Mouse (Mus musculus) MEL (cell line): ENCODE results near the gene Trappc12. TPM values are rescaled to one million over a fixed set of nuclear protein-coding genes. Genes with fewer than 3 reads are reported as not detected.

Experiments used
- DNase-seq: peaks from one replicate; pipeline ENCODE4 v3.0.0; 2011; ENCODE audit warnings: low read depth, low spot score
- H3K27ac ChIP-seq: 2 replicates; pipeline ENCODE4 v1.5.1; 2012; ENCODE audit warnings: low read depth, mild to moderate bottlenecking, control low read depth, low read length, moderate library complexity; ENCODE audit not compliant: control insufficient read depth
- H3K27me3 ChIP-seq, 2 experiments: fragments of 150-350 bp in 1 of 2; sonication (generic) in 1 of 2; 2 replicates each; pipeline ENCODE4 v1.6.1; 2012; ENCODE audit warnings: low read length in 2 of 2, mild to moderate bottlenecking in 2 of 2, improper control_type of control experiment in 1 of 2, moderate library complexity in 1 of 2; ENCODE audit not compliant: insufficient read depth in 2 of 2, control insufficient read depth in 1 of 2
- H3K36me3 ChIP-seq, 2 experiments: 2 replicates each; pipeline ENCODE4 v1.6.1; 2012 to 2014; ENCODE audit warnings: low read length in 2 of 2, improper control_type of control experiment in 1 of 2, inconsistent platforms in 1 of 2, mild to moderate bottlenecking in 1 of 2; ENCODE audit not compliant: insufficient read depth in 2 of 2, control insufficient read depth in 1 of 2
- H3K4me1 ChIP-seq, 2 experiments: fragments of 150-350 bp in 1 of 2; sonication (generic) in 1 of 2; 2 replicates each; pipeline ENCODE4 v1.6.1; 2012; ENCODE audit warnings: low read length in 2 of 2, improper control_type of control experiment in 1 of 2, mild to moderate bottlenecking in 1 of 2; ENCODE audit not compliant: insufficient read depth in 2 of 2, control insufficient read depth in 1 of 2
- H3K4me3 ChIP-seq, 2 experiments: fragments of 150-350 bp in 1 of 2; sonication (generic) in 1 of 2; 2 replicates each; pipeline ENCODE4 v1.5.1; 2012; ENCODE audit warnings: low read depth in 2 of 2, low read length in 2 of 2, mild to moderate bottlenecking in 2 of 2, moderate library complexity in 2 of 2, control low read depth in 1 of 2, improper control_type of control experiment in 1 of 2; ENCODE audit not compliant: control insufficient read depth in 1 of 2, insufficient read depth in 1 of 2
- H3K79me2 ChIP-seq: 2 replicates; pipeline ENCODE4 v1.6.1; 2012; ENCODE audit warnings: mild to moderate bottlenecking, low read length, moderate library complexity; ENCODE audit not compliant: control insufficient read depth, poor library complexity, insufficient read depth
- H3K9ac ChIP-seq: 2 replicates; pipeline ENCODE4 v1.6.1; 2012; ENCODE audit warnings: low read depth, mild to moderate bottlenecking, control low read depth, low read length, moderate library complexity; ENCODE audit not compliant: control insufficient read depth, poor library complexity, severe bottlenecking
- H3K9me3 ChIP-seq: fragments of 150-350 bp; sonication (generic); replicated peaks from 2 replicates; pipeline ENCODE4 v1.6.1; 2012; ENCODE audit warnings: mild to moderate bottlenecking, low read length, improper control_type of control experiment, moderate library complexity; ENCODE audit not compliant: insufficient read depth
- CTCF ChIP-seq, 3 experiments: IDR thresholded peaks in 2 of 3; conservative IDR thresholded peaks in 1 of 3; 2 replicates each; pipeline ENCODE4 v1.5.1; 2011 to 2012; ENCODE audit warnings: low read length in 3 of 3, low read depth in 2 of 3, mild to moderate bottlenecking in 2 of 3, improper control_type of control experiment in 1 of 3, inconsistent platforms in 1 of 3, mixed read lengths in 1 of 3, moderate library complexity in 1 of 3; ENCODE audit not compliant: control insufficient read depth in 1 of 3, insufficient read depth in 1 of 3, poor library complexity in 1 of 3, severe bottlenecking in 1 of 3
- ETS1 ChIP-seq: IDR thresholded peaks from 2 replicates; pipeline ENCODE4 v1.6.1; 2012; ENCODE audit warnings: low read depth, mild to moderate bottlenecking, inconsistent platforms, low read length, improper control_type of control experiment, moderate library complexity
- GABPA ChIP-seq: IDR thresholded peaks from 2 replicates; pipeline ENCODE4 v1.6.1; 2012; ENCODE audit warnings: low read depth, mild to moderate bottlenecking, inconsistent platforms, low read length, improper control_type of control experiment, moderate library complexity
- JUND ChIP-seq: IDR thresholded peaks from 2 replicates; pipeline ENCODE4 v1.6.1; 2011; ENCODE audit warnings: low read depth, mild to moderate bottlenecking, improper control_type of control experiment, low read length
- KAT2A ChIP-seq: conservative IDR thresholded peaks from 2 replicates; pipeline ENCODE4 v1.6.1; 2012; ENCODE audit warnings: low read depth, low read length, improper control_type of control experiment, inconsistent platforms
- MAX ChIP-seq: IDR thresholded peaks from 2 replicates; pipeline ENCODE4 v1.6.1; 2011; ENCODE audit warnings: low read length, improper control_type of control experiment
- MAZ ChIP-seq: IDR thresholded peaks from 2 replicates; pipeline ENCODE4 v1.6.1; 2012; ENCODE audit warnings: low read depth, mild to moderate bottlenecking, inconsistent platforms, low read length, improper control_type of control experiment
- MEF2A ChIP-seq: IDR thresholded peaks from 2 replicates; pipeline ENCODE4 v1.6.1; 2014; ENCODE audit warnings: low read depth, mild to moderate bottlenecking, inconsistent platforms, low read length, improper control_type of control experiment; ENCODE audit not compliant: poor library complexity, insufficient replicate concordance, severe bottlenecking; ENCODE audit errors: extremely low read depth
- MYB ChIP-seq: IDR thresholded peaks from 2 replicates; pipeline ENCODE4 v1.6.1; 2011; ENCODE audit warnings: mild to moderate bottlenecking, low read depth, low read length, improper control_type of control experiment
- MYC ChIP-seq: IDR thresholded peaks from 2 replicates; pipeline ENCODE4 v1.6.1; 2011; ENCODE audit warnings: low read depth, mild to moderate bottlenecking, low read length, improper control_type of control experiment, moderate library complexity
- NRF1 ChIP-seq: IDR thresholded peaks from 2 replicates; pipeline ENCODE4 v1.6.1; 2014; ENCODE audit warnings: low read depth, mild to moderate bottlenecking, inconsistent platforms, low read length, improper control_type of control experiment, moderate library complexity; ENCODE audit not compliant: poor library complexity, insufficient read depth, severe bottlenecking
- POLR2A ChIP-seq, 2 experiments: IDR thresholded peaks; 2 replicates each; pipeline ENCODE4 v1.6.1; 2011 to 2012; ENCODE audit warnings: low read length in 2 of 2, mild to moderate bottlenecking in 2 of 2, control low read depth in 1 of 2, improper control_type of control experiment in 1 of 2, low read depth in 1 of 2, moderate library complexity in 1 of 2; ENCODE audit not compliant: control insufficient read depth in 1 of 2, insufficient read depth in 1 of 2, poor library complexity in 1 of 2
- POLR2AphosphoS5 ChIP-seq: IDR thresholded peaks from 2 replicates; pipeline ENCODE4 v1.6.1; 2012; ENCODE audit warnings: low read depth, borderline replicate concordance, mild to moderate bottlenecking, inconsistent platforms, low read length, moderate library complexity, mixed read lengths
- RAD21 ChIP-seq: IDR thresholded peaks from 2 replicates; pipeline ENCODE4 v1.6.1; 2011; ENCODE audit warnings: mild to moderate bottlenecking, low read depth, low read length, improper control_type of control experiment
- SIN3A ChIP-seq: IDR thresholded peaks from 2 replicates; pipeline ENCODE4 v1.6.1; 2012; ENCODE audit warnings: low read length, improper control_type of control experiment, inconsistent platforms
- TBP ChIP-seq: IDR thresholded peaks from 2 replicates; pipeline ENCODE4 v1.8.0; 2011; ENCODE audit warnings: low read depth, low read length, improper control_type of control experiment
- UBTF ChIP-seq: IDR thresholded peaks from 2 replicates; pipeline ENCODE4 v1.6.1; 2012; ENCODE audit warnings: low read depth, mild to moderate bottlenecking, inconsistent platforms, low read length, improper control_type of control experiment, moderate library complexity, borderline replicate concordance; ENCODE audit not compliant: insufficient read depth
- USF1 ChIP-seq: IDR thresholded peaks from 2 replicates; pipeline ENCODE4 v1.6.1; 2014; ENCODE audit warnings: low read depth, mild to moderate bottlenecking, inconsistent platforms, low read length, improper control_type of control experiment, moderate library complexity
- USF2 ChIP-seq, 2 experiments: IDR thresholded peaks; 2 replicates each; pipeline ENCODE4 v1.6.1; 2011 to 2012; ENCODE audit warnings: improper control_type of control experiment in 2 of 2, low read length in 2 of 2, borderline replicate concordance in 1 of 2, inconsistent platforms in 1 of 2, low read depth in 1 of 2, mild to moderate bottlenecking in 1 of 2; ENCODE audit not compliant: insufficient read depth in 1 of 2
- ZKSCAN1 ChIP-seq: IDR thresholded peaks from 2 replicates; pipeline ENCODE4 v1.6.1; 2012; ENCODE audit warnings: low read depth, mild to moderate bottlenecking, inconsistent platforms, low read length, improper control_type of control experiment, moderate library complexity
- ZNF384 ChIP-seq: IDR thresholded peaks from 2 replicates; pipeline ENCODE4 v1.6.1; 2012; ENCODE audit warnings: low read depth, mild to moderate bottlenecking, inconsistent platforms, low read length, improper control_type of control experiment
- polyA plus RNA-seq, 2 experiments: library from polyadenylated mRNA; stranded (reverse) in 1 of 2; unstranded in 1 of 2; fragments of >175 nt in 1 of 2; fragments of >200 nt in 1 of 2; gene quantifications; 2 replicates each; pipeline versions ENCODE4 v1.2.1 to v1.2.4; 2012; ENCODE audit warnings: low replicate concordance in 2 of 2, low read depth in 1 of 2; ENCODE audit not compliant: insufficient read length in 2 of 2, insufficient read depth in 1 of 2, missing spikeins in 1 of 2
- total RNA-seq: library from RNA; depleted of rRNA; stranded (reverse); fragments of 300-350 nt; gene quantifications from 2 replicates; pipeline ENCODE4 v1.2.3, GENCODE M21; 2012

Trappc12 gene
- total and polyA plus RNA-seq, 3 experiments = 31.1 to 35.1 TPM; not detected in 1

DNA sequence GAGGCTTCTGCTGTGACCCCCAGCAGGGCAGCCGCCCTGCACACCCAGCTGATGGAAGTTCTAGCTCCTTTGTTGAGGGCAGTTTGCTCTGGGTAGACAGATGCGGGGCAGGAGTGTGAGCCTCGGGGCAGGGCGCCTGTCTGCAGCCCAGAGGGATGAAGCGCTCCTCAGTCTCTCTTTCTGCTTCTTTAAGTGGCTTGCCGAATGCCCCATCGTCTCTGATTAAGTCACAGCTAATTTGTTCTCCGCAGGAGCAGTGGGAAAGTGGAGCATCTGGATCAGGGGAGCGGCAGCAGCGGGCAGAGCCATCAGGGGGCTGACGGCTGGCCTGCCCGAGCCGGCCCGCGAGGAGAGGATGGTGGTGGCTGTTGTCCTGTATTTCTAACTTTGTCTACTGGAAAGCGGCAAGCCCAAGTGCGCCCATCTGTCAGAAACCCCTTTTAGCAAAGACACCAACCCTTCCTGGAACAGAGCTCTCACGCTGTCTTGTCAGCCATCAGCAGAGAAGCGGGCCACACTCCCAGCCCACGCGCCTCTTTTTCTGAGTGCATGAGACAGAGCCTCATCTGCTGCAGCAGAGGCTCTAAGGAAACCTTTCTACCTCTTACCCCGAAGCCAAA, 39.6 kb downstream of the Trappc12 start:
- no peak for DNase-seq
- no peaks in the 10 kb centered on the region for H3K79me2 ChIP-seq
- H3K9me3 ChIP-seq = no peaks in the 10 kb centered on the region
- no peaks in the 10 kb centered on the region for H3K4me1 ChIP-seq
- H3K9ac ChIP-seq = no peak overlapping the region
- TF ChIP-seq GABPA (no peak), USF2 (IDR thresholded peaks at IDR 0.05; ENCODE audit: borderline replicate concordance in 1 of 2, insufficient read depth in 1 of 2, low read depth in 1 of 2, low read length in 2 of 2) (no peak), USF1 (no peak), TBP (no peak), MYC (no peak), RAD21 (no peak), NRF1 (no peak), POLR2AphosphoS5 (no peak)
- TF ChIP-seq, all 39 proteins: peak for 0
- Histone ChIP-seq H3K4me3 (no peak overlapping the region), H3K27me3 (no peaks in the 10 kb centered on the region), H3K36me3 (peaks cover 0 to 2% of the 10 kb centered on the region in 2 experiments; a peak in 1 of 4 replicates), H3K27ac (no peak overlapping the region)

DNA sequence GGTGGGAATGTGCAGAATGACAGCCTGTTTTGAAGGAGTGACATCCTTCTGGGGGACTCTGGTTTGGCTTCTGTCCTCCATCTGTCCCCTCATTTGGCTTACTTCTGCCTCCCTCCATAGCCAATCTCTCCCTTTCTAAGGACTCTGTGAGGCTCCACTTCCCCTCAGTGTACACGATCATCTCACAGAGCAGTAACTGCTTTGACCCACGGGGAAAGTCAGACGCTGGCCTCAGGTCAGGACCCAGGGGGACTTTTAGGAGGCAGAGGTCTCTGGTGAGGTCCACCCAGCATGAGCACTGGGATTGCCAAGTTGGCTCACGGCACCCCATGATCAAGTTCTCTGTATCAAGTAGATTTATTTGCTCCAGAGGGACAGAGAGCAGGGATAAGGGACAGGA, 42.1 kb downstream of the Trappc12 start:
- Histone ChIP-seq H3K36me3 (peaks cover 0 to 4% of the 10 kb centered on the region in 2 experiments; a peak in 1 of 4 replicates), H3K4me3 (no peak overlapping the region), H3K9me3 (no peaks in the 10 kb centered on the region), H3K27ac (no peak overlapping the region), H3K9ac (no peak overlapping the region), H3K79me2 (no peaks in the 10 kb centered on the region), H3K4me1 (no peaks in the 10 kb centered on the region), H3K27me3 (no peaks in the 10 kb centered on the region)
- no peak for DNase-seq
- no peak for TF ChIP-seq MEF2A
- TF ChIP-seq UBTF = no peak
- TF ChIP-seq ZNF384 = no peak
- no peak for TF ChIP-seq ZKSCAN1
- no peak for TF ChIP-seq JUND
- TF ChIP-seq SIN3A = no peak
- TF ChIP-seq MAZ = no peak
- no peak for TF ChIP-seq USF1
- no peak for TF ChIP-seq GABPA
- TF ChIP-seq POLR2A (IDR thresholded peaks at IDR 0.05; ENCODE audit: control insufficient read depth in 1 of 2, insufficient read depth in 1 of 2, low read depth in 1 of 2, low read length in 2 of 2, poor library complexity in 1 of 2) = no peak
- TF ChIP-seq KAT2A = no peak
- TF ChIP-seq POLR2AphosphoS5 = no peak
- no peak for TF ChIP-seq ETS1
- no peak for TF ChIP-seq MAX
- TF ChIP-seq CTCF (IDR thresholded peaks at IDR 0.05 in 2 of 3, conservative IDR thresholded peaks at IDR 0.05 in 1 of 3; ENCODE audit: control insufficient read depth in 1 of 3, insufficient read depth in 1 of 3, low read depth in 2 of 3, low read length in 3 of 3, poor library complexity in 1 of 3, severe bottlenecking in 1 of 3) = no peak
- no peak for TF ChIP-seq MYB
- no peak for TF ChIP-seq TBP
- no peak for TF ChIP-seq NRF1
